Mouse (Mus musculus) erythroid progenitor cell, adult 5-6 weeks (primary cell): ENCODE measurements around the gene Tgfb2. TPM values are rescaled to one million over a fixed set of nuclear protein-coding genes. Genes with fewer than 3 reads are reported as not detected.

Experiments used
- ATAC-seq: replicated peaks from 2 replicates; pipeline ENCODE4 v1.8.0; 2016; ENCODE audit warnings: moderate number of reproducible peaks, mild to moderate bottlenecking, moderate TSS enrichment, inconsistent platforms; ENCODE audit not compliant: poor library complexity, low FRiP score, severe bottlenecking
- total RNA-seq, 2 experiments: library from RNA; stranded (forward) in 1 of 2; stranded (reverse) in 1 of 2; fragments of 150-400 nt in 1 of 2; fragments of 186-747, 209-891 nt in 1 of 2; gene quantifications; 2 replicates each; pipeline versions ENCODE4 v1.2.3 to v1.2.4; 2015 to 2017; ENCODE audit warnings: low replicate concordance in 2 of 2

Gene Tgfb2
- total RNA-seq, 2 experiments from 2014 or later = not detected

- ATAC-seq = no peak
Measured at GRCm38 (mm10) chr1:186657559-186658219, 48.1 kb downstream of the Tgfb2 start.

GRCm38 (mm10) chr1:186656732-186657329 is 49.0 kb downstream of the Tgfb2 start:
- ATAC-seq = no peak

GRCm38 (mm10) chr1:186656201-186656600 is 49.6 kb downstream of the Tgfb2 start:
- ATAC-seq = no peak

- no peak for ATAC-seq
Measured at GRCm38 (mm10) chr1:186655096-186655495, 50.7 kb downstream of the Tgfb2 start.

- no peak for ATAC-seq
Measured at GRCm38 (mm10) chr1:186652208-186652607, 53.6 kb downstream of the Tgfb2 start.

GRCm38 (mm10) chr1:186650011-186650410 is 55.8 kb downstream of the Tgfb2 start:
- no peak for ATAC-seq

GRCm38 (mm10) chr1:186637304-186638213 is 68.2 kb downstream of the Tgfb2 start:
- ATAC-seq = no peak

- no peak for ATAC-seq
Measured at GRCm38 (mm10) chr1:186635045-186635444, 70.7 kb downstream of the Tgfb2 start.

GRCm38 (mm10) chr1:186631457-186631856 is 74.3 kb downstream of the Tgfb2 start:
- ATAC-seq = no peak

GRCm38 (mm10) chr1:186630971-186631370 is 74.8 kb downstream of the Tgfb2 start:
- ATAC-seq = no peak

GRCm38 (mm10) chr1:186627451-186627995 is 78.3 kb downstream of the Tgfb2 start:
- ATAC-seq = no peak

- ATAC-seq = no peak
Measured at GRCm38 (mm10) chr1:186624474-186624873, 81.3 kb downstream of the Tgfb2 start.

GRCm38 (mm10) chr1:186621812-186622211 is 84.0 kb downstream of the Tgfb2 start:
- ATAC-seq = no peak

GRCm38 (mm10) chr1:186618285-186618684 is 87.5 kb downstream of the Tgfb2 start:
- ATAC-seq = no peak

GRCm38 (mm10) chr1:186611371-186611770 is 94.4 kb downstream of the Tgfb2 start:
- ATAC-seq = no peak

- no peak for ATAC-seq
Measured at GRCm38 (mm10) chr1:186610481-186610880, 95.3 kb downstream of the Tgfb2 start.

GRCm38 (mm10) chr1:186609793-186610233 is 96.0 kb downstream of the Tgfb2 start:
- no peak for ATAC-seq

- no peak for ATAC-seq
Measured at GRCm38 (mm10) chr1:186608116-186608515, 97.7 kb downstream of the Tgfb2 start.

GRCm38 (mm10) chr1:186605635-186606034 is 100.2 kb downstream of the Tgfb2 start:
- no peak for ATAC-seq

- no peak for ATAC-seq
Measured at GRCm38 (mm10) chr1:186604124-186604523, 101.7 kb downstream of the Tgfb2 start.
